Mouse (Mus musculus) spleen, adult 2 months (tissue): Measurements from ENCODE around the gene Rrp1b. TPM values are rescaled to one million over a fixed set of nuclear protein-coding genes. Genes with fewer than 3 reads are reported as not detected.

Experiments used
- DNase-seq, 2 experiments: peaks; one replicate each; pipeline versions ENCODE4 v3.0.0 to v3.0.0-alpha.2; 2012 to 2021; ENCODE audit warnings: low spot score in 2 of 2, low read depth in 1 of 2
- H3K27ac ChIP-seq: fragments of 200-500 bp; 2 replicates; pipeline ENCODE4 v1.5.1; 2012; ENCODE audit warnings: low read length, inconsistent platforms; ENCODE audit not compliant: insufficient read depth
- H3K27me3 ChIP-seq: fragments of 200-500 bp; 2 replicates; pipeline ENCODE4 v1.6.1; 2012; ENCODE audit warnings: mild to moderate bottlenecking, moderate library complexity, low read length, inconsistent platforms; ENCODE audit not compliant: control insufficient read depth, insufficient read depth
- H3K36me3 ChIP-seq: fragments of 200-500 bp; 2 replicates; pipeline ENCODE4 v1.6.1; 2012; ENCODE audit warnings: mild to moderate bottlenecking, low read length, inconsistent platforms; ENCODE audit not compliant: control insufficient read depth, insufficient read depth
- H3K4me1 ChIP-seq: fragments of 200-500 bp; 2 replicates; pipeline ENCODE4 v1.6.1; 2011; ENCODE audit warnings: inconsistent platforms; ENCODE audit not compliant: control insufficient read depth, insufficient read depth, insufficient read length
- H3K4me3 ChIP-seq: fragments of 200-500 bp; 2 replicates; pipeline ENCODE4 v1.5.1; 2011; ENCODE audit warnings: mild to moderate bottlenecking, inconsistent platforms; ENCODE audit not compliant: insufficient read depth, insufficient read length; ENCODE audit errors: extremely low read depth
- CTCF ChIP-seq: fragments of 200-500 bp; IDR thresholded peaks from 2 replicates; pipeline ENCODE4 v1.5.1; 2011; ENCODE audit warnings: mild to moderate bottlenecking, inconsistent platforms; ENCODE audit not compliant: insufficient read depth, insufficient read length, insufficient replicate concordance; ENCODE audit errors: extremely low read depth
- POLR2A ChIP-seq: fragments of 200-500 bp; IDR thresholded peaks from 2 replicates; pipeline ENCODE4 v1.6.1; 2011; ENCODE audit warnings: low read depth, low read length, inconsistent platforms
- WGBS: fragments of 180-500 bp; shearing (Covaris S2); methylation state at CpG from one replicate; pipeline ENCODE4 v1.1.7; 2018; 5-methylcytosine and 5-hydroxymethylcytosine counted together
- polyA plus RNA-seq: library from polyadenylated mRNA; depleted of rRNA; stranded (reverse); fragments of >200 nt; gene quantifications from 2 replicates; pipeline ENCODE4 v1.2.3, GENCODE M21; 2012

Gene Rrp1b
- polyA plus RNA-seq, 1 experiment: 9.4 TPM

DNA sequence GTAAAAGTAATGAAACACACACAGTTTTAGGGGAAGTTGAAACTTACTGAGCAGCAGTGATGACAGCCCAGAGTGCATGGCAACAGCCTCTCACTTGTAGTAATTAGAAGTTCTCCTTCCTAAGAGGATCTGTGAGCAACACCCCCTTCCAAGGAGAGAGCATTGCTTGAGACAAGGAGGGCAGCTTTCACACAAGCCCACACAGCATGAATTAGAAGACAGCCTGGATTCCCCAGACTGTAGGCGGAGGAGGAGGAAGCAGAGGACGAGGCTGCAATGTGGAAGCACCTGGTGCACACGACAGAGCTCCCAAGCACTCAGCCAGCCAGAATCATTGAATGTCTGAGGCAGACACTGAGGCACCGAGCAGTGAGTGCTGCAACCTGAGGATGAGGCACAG, 39.6 kb upstream of the Rrp1b start:
- DNase-seq: no peak
- no peaks in the 10 kb centered on the region for H3K27me3 ChIP-seq
- 58% methylated on average over 4 of the region's 4 CpGs for WGBS
- no peaks in the 10 kb centered on the region for H3K36me3 ChIP-seq
- H3K27ac ChIP-seq: no peak overlapping the region
- no peaks in the 10 kb centered on the region for H3K4me1 ChIP-seq
- H3K4me3 ChIP-seq: no peak overlapping the region
- TF ChIP-seq CTCF (no peak), POLR2A (no peak)

DNA sequence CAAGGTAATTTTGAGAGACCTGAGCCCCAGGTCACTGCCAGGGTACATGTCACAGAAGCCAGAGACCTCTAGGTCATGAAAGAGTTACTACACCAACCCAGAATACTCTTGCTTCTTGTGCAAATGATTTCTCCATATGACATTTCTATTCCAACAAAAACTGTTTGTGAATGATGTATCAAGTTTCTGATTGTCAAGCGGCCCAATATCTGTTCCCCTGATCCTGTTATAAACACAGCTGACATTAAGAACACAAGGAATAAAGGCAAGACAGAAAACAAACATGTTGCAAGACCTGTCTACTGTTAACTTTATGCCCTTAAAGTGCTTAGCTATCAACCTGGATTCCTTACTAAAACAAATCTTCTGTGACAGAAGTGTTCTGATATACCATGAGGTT, 37.5 kb upstream of the Rrp1b start:
- 81% methylated on average over 1 of the region's 1 CpGs for WGBS
- no peak overlapping the region for H3K27ac ChIP-seq
- DNase-seq: no peak
- no peaks in the 10 kb centered on the region for H3K4me1 ChIP-seq
- H3K4me3 ChIP-seq: no peak overlapping the region
- H3K36me3 ChIP-seq: no peaks in the 10 kb centered on the region
- H3K27me3 ChIP-seq: no peaks in the 10 kb centered on the region
- no peak for TF ChIP-seq POLR2A
- no peak for TF ChIP-seq CTCF

DNA sequence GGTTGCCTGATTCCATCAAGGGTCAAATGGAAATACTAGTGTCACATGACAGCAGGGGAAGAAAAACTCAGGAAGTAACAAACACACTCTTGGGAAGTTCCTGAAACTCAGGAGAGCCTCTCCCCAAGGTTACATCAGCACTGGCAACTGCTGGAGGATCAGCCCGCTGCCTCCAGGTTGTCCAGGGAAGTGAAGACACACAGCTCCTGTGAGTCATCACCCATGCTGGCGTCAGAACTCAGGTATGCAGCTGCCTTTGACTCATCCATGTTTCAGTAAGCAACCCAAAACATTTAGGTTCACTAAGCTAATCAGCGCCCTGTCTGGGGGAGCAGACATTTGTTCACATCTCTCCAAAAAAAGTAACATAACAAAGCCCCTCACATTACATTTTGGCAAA, 32.6 kb upstream of the Rrp1b start:
- Histone ChIP-seq H3K4me3 (no peak overlapping the region), H3K4me1 (no peaks in the 10 kb centered on the region), H3K27me3 (no peaks in the 10 kb centered on the region), H3K27ac (no peak overlapping the region), H3K36me3 (no peaks in the 10 kb centered on the region)
- no peak for TF ChIP-seq POLR2A
- no peak for TF ChIP-seq CTCF
- 86% methylated on average over 3 of the region's 3 CpGs for WGBS
- no peak for DNase-seq

GRCm38 (mm10) chr17:32006800-32007199, 29.1 kb upstream of the Rrp1b start:
- 60% methylated on average over 5 of the region's 5 CpGs for WGBS
- H3K4me1 ChIP-seq: peaks cover 3% of the 10 kb centered on the region; the same call in 1 of the 2 replicates
- H3K36me3 ChIP-seq: no peaks in the 10 kb centered on the region
- no peak for TF ChIP-seq POLR2A
- H3K27ac ChIP-seq: no peak overlapping the region
- H3K27me3 ChIP-seq: no peaks in the 10 kb centered on the region
- H3K4me3 ChIP-seq: no peak overlapping the region
- DNase-seq: no peak

GRCm38 (mm10) chr17:32011694-32012093, 24.2 kb upstream of the Rrp1b start:
- H3K4me3 ChIP-seq: no peak overlapping the region
- H3K4me1 ChIP-seq: peaks cover 3% of the 10 kb centered on the region; the same call in 1 of the 2 replicates
- 58% methylated on average over 6 of the region's 6 CpGs for WGBS
- TF ChIP-seq CTCF (no peak), POLR2A (no peak)
- H3K27ac ChIP-seq: no peak overlapping the region
- no peak for DNase-seq
- H3K27me3 ChIP-seq: no peaks in the 10 kb centered on the region
- H3K36me3 ChIP-seq: no peaks in the 10 kb centered on the region

GRCm38 (mm10) chr17:32012254-32012653, 23.6 kb upstream of the Rrp1b start:
- H3K4me3 ChIP-seq: no peak overlapping the region
- DNase-seq: no peak
- WGBS: 62% methylated on average over 3 of the region's 3 CpGs
- peaks cover 3% of the 10 kb centered on the region; the same call in 1 of the 2 replicates for H3K4me1 ChIP-seq
- no peaks in the 10 kb centered on the region for H3K36me3 ChIP-seq
- H3K27me3 ChIP-seq: no peaks in the 10 kb centered on the region
- TF ChIP-seq CTCF (no peak), POLR2A (no peak)
- no peak overlapping the region for H3K27ac ChIP-seq

- Histone ChIP-seq H3K4me3 (no peak overlapping the region), H3K27me3 (no peaks in the 10 kb centered on the region), H3K36me3 (no peaks in the 10 kb centered on the region), H3K4me1 (peaks cover 3% of the 10 kb centered on the region; the same call in 1 of the 2 replicates), H3K27ac (no peak overlapping the region)
- no peak for DNase-seq
- TF ChIP-seq POLR2A (no peak), CTCF (no peak)
Measured at GRCm38 (mm10) chr17:32013659-32014058, 22.2 kb upstream of the Rrp1b start.

DNA sequence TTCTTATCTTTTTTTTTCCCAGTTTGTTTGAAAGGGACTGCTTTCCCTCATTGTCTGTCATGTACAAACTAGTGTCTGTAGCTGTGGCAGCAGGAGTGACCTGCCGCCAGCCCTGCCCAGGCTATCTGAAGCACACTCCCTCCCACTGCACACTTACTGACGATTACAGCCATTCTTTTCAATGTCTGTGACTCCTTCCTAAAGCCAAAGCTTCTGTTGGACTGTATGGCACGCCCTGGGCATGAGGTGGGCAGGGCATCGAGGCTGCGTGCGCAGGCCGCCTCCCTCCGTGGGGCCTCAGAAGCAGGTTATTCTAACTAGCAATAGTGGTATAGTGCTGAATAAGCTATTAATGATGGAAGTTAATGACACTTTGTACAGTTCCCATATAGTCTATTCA, 19.4 kb upstream of the Rrp1b start:
- H3K4me1 ChIP-seq: peaks cover 2% of the 10 kb centered on the region; the same call in 1 of the 2 replicates
- DNase-seq: no peak
- H3K4me3 ChIP-seq: no peak overlapping the region
- H3K27me3 ChIP-seq: no peaks in the 10 kb centered on the region
- WGBS: 93% methylated on average over 8 of the region's 8 CpGs
- no peak overlapping the region for H3K27ac ChIP-seq
- TF ChIP-seq POLR2A: no peak
- no peak for TF ChIP-seq CTCF
- no peaks in the 10 kb centered on the region for H3K36me3 ChIP-seq
